Mouse (Mus musculus) forebrain, embryonic 16.5 days (tissue): ENCODE measurements at regions not wholly inside any gene's neighbourhood (a gene's known extent, or its start where the extent isn't known, plus 50 kb on each side); places are given as distances from the start of the nearest gene placed in this dataset.

Source experiments
- ATAC-seq: fragments of 200-750 bp; cut with Nextera tagmentation; 2 replicates; pipeline ENCODE4 v1.8.0; 2017; ENCODE audit warnings: mild to moderate bottlenecking, moderate library complexity
- H3K27ac ChIP-seq: fragments of 300-500 bp; sonication (generic); 2 replicates; pipeline ENCODE4 v1.5.1; 2014; ENCODE audit warnings: low read length, control low read depth
- H3K27me3 ChIP-seq: fragments of 300-500 bp; sonication (generic); replicated peaks from 2 replicates; pipeline ENCODE4 v1.6.1; 2014; ENCODE audit warnings: low read length; ENCODE audit not compliant: control insufficient read depth, insufficient read depth
- H3K36me3 ChIP-seq: fragments of 300-500 bp; sonication (generic); 2 replicates; pipeline ENCODE4 v1.6.1; 2014; ENCODE audit not compliant: control insufficient read depth, insufficient read depth
- H3K4me1 ChIP-seq: fragments of 300-500 bp; sonication (generic); replicated peaks from 2 replicates; pipeline ENCODE4 v1.6.1; 2014; ENCODE audit warnings: low read length; ENCODE audit not compliant: control insufficient read depth, insufficient read depth
- H3K4me2 ChIP-seq: fragments of 300-500 bp; sonication (generic); 2 replicates; pipeline ENCODE4 v1.6.1; 2014; ENCODE audit warnings: mild to moderate bottlenecking, low read length, control low read depth
- H3K4me3 ChIP-seq: fragments of 300-500 bp; sonication (generic); replicated peaks from 2 replicates; pipeline ENCODE4 v1.5.1; 2014; ENCODE audit warnings: mild to moderate bottlenecking, low read length, control low read depth
- H3K9ac ChIP-seq: fragments of 300-500 bp; sonication (generic); replicated peaks from 2 replicates; pipeline ENCODE4 v1.6.1; 2014; ENCODE audit warnings: low read depth, low read length, control low read depth
- H3K9me3 ChIP-seq: fragments of 300-500 bp; sonication (generic); 2 replicates; pipeline ENCODE4 v1.6.1; 2016; ENCODE audit warnings: low read length; ENCODE audit not compliant: control insufficient read depth
- WGBS: fragments of 180-500 bp; shearing (Covaris S2); extraction: QIAGEN DNeasy Blood & Tissue Kit; methylation state at CpG from one replicate; pipeline ENCODE4 v1.1.7; 2014; 5-methylcytosine and 5-hydroxymethylcytosine counted together

- no peak for ATAC-seq
- H3K4me1 ChIP-seq: no peaks in the 10 kb centered on the region
- 87% methylated on average over 3 of the region's 3 CpGs for WGBS
- no peaks in the 10 kb centered on the region for H3K27me3 ChIP-seq
- H3K9ac ChIP-seq: no peak overlapping the region
- no peaks in the 10 kb centered on the region for H3K36me3 ChIP-seq
- no peak overlapping the region for H3K27ac ChIP-seq
- no peaks in the 10 kb centered on the region for H3K9me3 ChIP-seq
- no peak overlapping the region for H3K4me2 ChIP-seq
- no peak overlapping the region for H3K4me3 ChIP-seq
These were observed 264.1 kb upstream of the Gm765 start for GRCm38 (mm10) chr6:98606680-98607079.

- H3K36me3 ChIP-seq: no peaks in the 10 kb centered on the region
- no peaks in the 10 kb centered on the region for H3K4me1 ChIP-seq
- H3K9ac ChIP-seq: no peak overlapping the region
- no peak overlapping the region for H3K27ac ChIP-seq
- H3K4me3 ChIP-seq: no peak overlapping the region
- WGBS: 88% methylated on average over 6 of the region's 6 CpGs
- H3K27me3 ChIP-seq: no peaks in the 10 kb centered on the region
- no peak overlapping the region for H3K4me2 ChIP-seq
- H3K9me3 ChIP-seq: no peaks in the 10 kb centered on the region
- no peak for ATAC-seq
These were observed 255.1 kb upstream of the Gm765 start for GRCm38 (mm10) chr6:98597612-98598011.

- no peaks in the 10 kb centered on the region for H3K4me1 ChIP-seq
- no peak overlapping the region for H3K9ac ChIP-seq
- no peak overlapping the region for H3K4me3 ChIP-seq
- no peak for ATAC-seq
- H3K27me3 ChIP-seq: no peaks in the 10 kb centered on the region
- no peak overlapping the region for H3K4me2 ChIP-seq
- no peak overlapping the region for H3K27ac ChIP-seq
- no peaks in the 10 kb centered on the region for H3K36me3 ChIP-seq
- no peaks in the 10 kb centered on the region for H3K9me3 ChIP-seq
- WGBS: 72% methylated on average over 4 of the region's 4 CpGs
These were observed 248.4 kb upstream of the Gm765 start for GRCm38 (mm10) chr6:98590989-98591388.

GRCm38 (mm10) chr6:98588979-98589378 is 246.4 kb upstream of the Gm765 start:
- no peaks in the 10 kb centered on the region for H3K4me1 ChIP-seq
- no peak overlapping the region for H3K27ac ChIP-seq
- no peaks in the 10 kb centered on the region for H3K9me3 ChIP-seq
- no peak overlapping the region for H3K9ac ChIP-seq
- no peaks in the 10 kb centered on the region for H3K36me3 ChIP-seq
- no peaks in the 10 kb centered on the region for H3K27me3 ChIP-seq
- 88% methylated on average over 4 of the region's 4 CpGs for WGBS
- H3K4me2 ChIP-seq: no peak overlapping the region
- no peak for ATAC-seq
- no peak overlapping the region for H3K4me3 ChIP-seq

GRCm38 (mm10) chr6:98584541-98584940 is 242.0 kb upstream of the Gm765 start:
- Histone ChIP-seq H3K4me1 (no peaks in the 10 kb centered on the region), H3K4me3 (no peak overlapping the region), H3K4me2 (no peak overlapping the region), H3K36me3 (no peaks in the 10 kb centered on the region), H3K9me3 (no peaks in the 10 kb centered on the region), H3K9ac (no peak overlapping the region), H3K27me3 (no peaks in the 10 kb centered on the region), H3K27ac (no peak overlapping the region)
- 61% methylated on average over 4 of the region's 4 CpGs for WGBS
- ATAC-seq: no peak

GRCm38 (mm10) chr6:98582826-98583225 is 240.3 kb upstream of the Gm765 start:
- H3K27ac ChIP-seq: no peak overlapping the region
- H3K4me2 ChIP-seq: no peak overlapping the region
- no peak overlapping the region for H3K9ac ChIP-seq
- ATAC-seq: no peak
- no peaks in the 10 kb centered on the region for H3K9me3 ChIP-seq
- H3K4me3 ChIP-seq: no peak overlapping the region
- no peaks in the 10 kb centered on the region for H3K4me1 ChIP-seq
- WGBS: 81% methylated on average over 2 of the region's 2 CpGs
- no peaks in the 10 kb centered on the region for H3K36me3 ChIP-seq
- H3K27me3 ChIP-seq: no peaks in the 10 kb centered on the region

GRCm38 (mm10) chr6:98575227-98575626 is 232.7 kb upstream of the Gm765 start:
- no peak overlapping the region for H3K4me3 ChIP-seq
- no peak for ATAC-seq
- H3K9ac ChIP-seq: no peak overlapping the region
- H3K9me3 ChIP-seq: no peaks in the 10 kb centered on the region
- H3K4me1 ChIP-seq: no peaks in the 10 kb centered on the region
- no peak overlapping the region for H3K27ac ChIP-seq
- H3K27me3 ChIP-seq: no peaks in the 10 kb centered on the region
- H3K36me3 ChIP-seq: no peaks in the 10 kb centered on the region
- 91% methylated on average over 1 of the region's 1 CpGs for WGBS
- H3K4me2 ChIP-seq: no peak overlapping the region

- H3K4me2 ChIP-seq: no peak overlapping the region
- no peak for ATAC-seq
- H3K27me3 ChIP-seq: no peaks in the 10 kb centered on the region
- H3K4me1 ChIP-seq: no peaks in the 10 kb centered on the region
- no peaks in the 10 kb centered on the region for H3K36me3 ChIP-seq
- WGBS: 36% methylated on average over 1 of the region's 1 CpGs
- no peaks in the 10 kb centered on the region for H3K9me3 ChIP-seq
- H3K27ac ChIP-seq: no peak overlapping the region
- no peak overlapping the region for H3K9ac ChIP-seq
- H3K4me3 ChIP-seq: no peak overlapping the region
These were observed 213.1 kb upstream of the Gm765 start for GRCm38 (mm10) chr6:98555702-98556101.

GRCm38 (mm10) chr6:98553922-98554321 is 211.4 kb upstream of the Gm765 start:
- H3K4me1 ChIP-seq: no peaks in the 10 kb centered on the region
- H3K4me2 ChIP-seq: no peak overlapping the region
- H3K27ac ChIP-seq: no peak overlapping the region
- no peaks in the 10 kb centered on the region for H3K27me3 ChIP-seq
- WGBS: 87% methylated on average over 1 of the region's 1 CpGs
- no peak for ATAC-seq
- no peak overlapping the region for H3K9ac ChIP-seq
- H3K9me3 ChIP-seq: no peaks in the 10 kb centered on the region
- H3K4me3 ChIP-seq: no peak overlapping the region
- H3K36me3 ChIP-seq: no peaks in the 10 kb centered on the region

- Histone ChIP-seq H3K4me2 (no peak overlapping the region), H3K4me3 (no peak overlapping the region), H3K36me3 (no peaks in the 10 kb centered on the region), H3K9me3 (no peaks in the 10 kb centered on the region), H3K27ac (no peak overlapping the region), H3K4me1 (no peaks in the 10 kb centered on the region), H3K27me3 (no peaks in the 10 kb centered on the region), H3K9ac (no peak overlapping the region)
- ATAC-seq: no peak
- WGBS: 78% methylated on average over 3 of the region's 3 CpGs
These were observed 209.2 kb upstream of the Gm765 start for GRCm38 (mm10) chr6:98551781-98552180.
